Mouse (Mus musculus) erythroblast, embryonic 14.5 days (primary cell): ENCODE measurements around the gene Hhip. TPM values are rescaled to one million over a fixed set of nuclear protein-coding genes. Genes with fewer than 3 reads are reported as not detected.
A peak's percentile ranks its signal among the peaks of the same experiment; 100 is the strongest.

Experiments used
- H3K27me3 ChIP-seq: 2 replicates; pipeline ENCODE4 v1.6.1; 2012; ENCODE audit warnings: inconsistent platforms; ENCODE audit not compliant: control insufficient read depth
- H3K36me3 ChIP-seq: 2 replicates; pipeline ENCODE4 v1.6.1; 2012; ENCODE audit warnings: mild to moderate bottlenecking, inconsistent platforms; ENCODE audit not compliant: control insufficient read depth
- H3K4me1 ChIP-seq: 2 replicates; pipeline ENCODE4 v1.6.1; 2012; ENCODE audit warnings: inconsistent platforms; ENCODE audit not compliant: control insufficient read depth
- H3K4me3 ChIP-seq: replicated peaks from 2 replicates; pipeline ENCODE3; 2012; ENCODE audit warnings: moderate library complexity, mild to moderate bottlenecking, inconsistent platforms
- H3K9me3 ChIP-seq: 2 replicates; pipeline ENCODE4 v1.6.1; 2012; ENCODE audit warnings: low read length, inconsistent platforms, mixed read lengths; ENCODE audit not compliant: control insufficient read depth
- GATA1 ChIP-seq: IDR thresholded peaks from 2 replicates; pipeline ENCODE4 v1.6.1; 2012; ENCODE audit warnings: low read length, inconsistent platforms, mixed read lengths
- TAL1 ChIP-seq: IDR thresholded peaks from 3 replicates; pipeline ENCODE4 v1.6.1; 2012; ENCODE audit warnings: low read length, inconsistent platforms, mixed read lengths
- polyA plus RNA-seq: library from polyadenylated mRNA; stranded (reverse); fragments of >175 nt; gene quantifications from 2 replicates; pipeline ENCODE4 v1.2.3, GENCODE M21; 2012

Gene Hhip
- not detected in 2 replicates for polyA plus RNA-seq

GRCm38 (mm10) chr8:80057198-80058174, at the start of gene Hhip:
Gene Hhip, minus strand, starts transcription at chr8:80058006.
- Histone ChIP-seq H3K4me3 (peak within 1 kb of the TSS; percentile 26), H3K4me1 (no peaks in the 10 kb centered on the region), H3K36me3 (no peaks in the 10 kb centered on the region), H3K9me3 (no peaks in the 10 kb centered on the region), H3K27me3 (peaks cover 25% of the 10 kb centered on the region)
- TF ChIP-seq TAL1 = no peak
- TF ChIP-seq GATA1 = no peak

- no peaks in the 10 kb centered on the region for H3K9me3 ChIP-seq
- no peak for TF ChIP-seq GATA1
- no peak for TF ChIP-seq TAL1
- no peaks in the 10 kb centered on the region for H3K36me3 ChIP-seq
- H3K27me3 ChIP-seq = no peaks in the 10 kb centered on the region
- H3K4me1 ChIP-seq = no peaks in the 10 kb centered on the region
- H3K4me3 ChIP-seq = no peak overlapping the region
Measured at GRCm38 (mm10) chr8:80087021-80087420, 29.2 kb upstream of the Hhip start.

GRCm38 (mm10) chr8:80058193-80058592, 387 bp upstream of the Hhip start:
- Histone ChIP-seq H3K36me3 (no peaks in the 10 kb centered on the region), H3K4me1 (no peaks in the 10 kb centered on the region), H3K9me3 (no peaks in the 10 kb centered on the region), H3K27me3 (peaks cover 25% of the 10 kb centered on the region), H3K4me3 (no peak overlapping the region)
- TF ChIP-seq TAL1 = no peak

- Histone ChIP-seq H3K4me3 (no peak overlapping the region), H3K27me3 (peaks cover 25% of the 10 kb centered on the region), H3K4me1 (no peaks in the 10 kb centered on the region), H3K36me3 (no peaks in the 10 kb centered on the region), H3K9me3 (no peaks in the 10 kb centered on the region)
- no peak for TF ChIP-seq TAL1
Measured at GRCm38 (mm10) chr8:80056331-80057070, 1.3 kb downstream of the Hhip start.

GRCm38 (mm10) chr8:80055777-80056176, 2.0 kb downstream of the Hhip start:
- Histone ChIP-seq H3K4me3 (no peak overlapping the region), H3K4me1 (no peaks in the 10 kb centered on the region), H3K9me3 (no peaks in the 10 kb centered on the region), H3K36me3 (no peaks in the 10 kb centered on the region), H3K27me3 (peaks cover 25% of the 10 kb centered on the region)
- no peak for TF ChIP-seq GATA1
- TF ChIP-seq TAL1 = no peak

- H3K36me3 ChIP-seq = no peaks in the 10 kb centered on the region
- H3K9me3 ChIP-seq = no peaks in the 10 kb centered on the region
- no peak for TF ChIP-seq GATA1
- no peak for TF ChIP-seq TAL1
- H3K4me3 ChIP-seq = no peak overlapping the region
- H3K4me1 ChIP-seq = no peaks in the 10 kb centered on the region
- peaks cover 25% of the 10 kb centered on the region for H3K27me3 ChIP-seq
Measured at GRCm38 (mm10) chr8:80055094-80055493, 2.7 kb downstream of the Hhip start.

- H3K9me3 ChIP-seq = no peaks in the 10 kb centered on the region
- TF ChIP-seq TAL1 (no peak), GATA1 (no peak)
- H3K36me3 ChIP-seq = no peaks in the 10 kb centered on the region
- no peak overlapping the region for H3K4me3 ChIP-seq
- no peaks in the 10 kb centered on the region for H3K4me1 ChIP-seq
- H3K27me3 ChIP-seq = peaks cover 25% of the 10 kb centered on the region
Measured at GRCm38 (mm10) chr8:80054216-80054615, 3.6 kb downstream of the Hhip start.

- H3K27me3 ChIP-seq = peaks cover 17% of the 10 kb centered on the region
- no peaks in the 10 kb centered on the region for H3K9me3 ChIP-seq
- no peaks in the 10 kb centered on the region for H3K4me1 ChIP-seq
- TF ChIP-seq GATA1 = no peak
- no peak for TF ChIP-seq TAL1
- H3K36me3 ChIP-seq = no peaks in the 10 kb centered on the region
- H3K4me3 ChIP-seq = no peak overlapping the region
Measured at GRCm38 (mm10) chr8:80052838-80053237, 5.0 kb downstream of the Hhip start.

GRCm38 (mm10) chr8:80051494-80051893, 6.3 kb downstream of the Hhip start:
- TF ChIP-seq GATA1 = no peak
- TF ChIP-seq TAL1 = no peak
- H3K4me3 ChIP-seq = no peak overlapping the region
- peaks cover 3% of the 10 kb centered on the region for H3K27me3 ChIP-seq
- no peaks in the 10 kb centered on the region for H3K36me3 ChIP-seq
- H3K9me3 ChIP-seq = no peaks in the 10 kb centered on the region
- H3K4me1 ChIP-seq = no peaks in the 10 kb centered on the region
